Mouse (Mus musculus): ENCODE results near the gene Wdr77.
"Not testable (repeated sequence)": the region's sequence is repeated elsewhere in the genome, so short reads cannot be mapped to it uniquely, and the experiment has no call there.

The Wdr77 gene

GRCm38 (mm10) chr3:105957235-105957634 lies 1.9 kb upstream of the Wdr77 start:
- no peak for DNase-seq

GRCm38 (mm10) chr3:105958204-105958603 lies 965 bp upstream of the Wdr77 start:
- no peak for DNase-seq

- no peak for DNase-seq
Measured at GRCm38 (mm10) chr3:105959585-105959984, 416 bp downstream of the Wdr77 start.

DNA sequence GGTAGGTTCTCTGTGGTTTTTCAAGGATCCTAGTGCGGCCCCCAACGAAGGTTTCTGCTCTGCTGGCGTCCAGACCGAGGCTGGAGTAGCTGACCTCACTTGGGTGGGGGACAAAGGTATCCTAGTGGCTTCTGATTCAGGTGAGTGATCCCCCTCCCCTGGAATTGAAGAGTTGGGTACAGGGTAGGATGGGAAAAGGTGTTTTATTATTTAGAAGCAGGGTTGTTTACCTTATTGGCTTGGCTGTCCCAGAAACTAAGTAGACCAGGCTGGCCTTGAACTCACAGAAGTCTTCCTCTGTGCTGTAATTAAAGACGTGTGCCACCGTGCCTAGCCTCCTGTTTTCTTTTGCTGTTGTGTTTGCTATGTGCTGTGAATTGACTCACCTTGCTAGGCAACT lies 830 bp downstream of the Wdr77 start, which contains the start of gene Atp5f1:
TSS of gene Atp5f1 (minus strand) at position 101 of the 400 bp plus-strand sequence.
- DNase-seq = no peak

GRCm38 (mm10) chr3:105960700-105961099 lies 1.5 kb downstream of the Wdr77 start:
- DNase-seq = peak; percentile 13

DNA sequence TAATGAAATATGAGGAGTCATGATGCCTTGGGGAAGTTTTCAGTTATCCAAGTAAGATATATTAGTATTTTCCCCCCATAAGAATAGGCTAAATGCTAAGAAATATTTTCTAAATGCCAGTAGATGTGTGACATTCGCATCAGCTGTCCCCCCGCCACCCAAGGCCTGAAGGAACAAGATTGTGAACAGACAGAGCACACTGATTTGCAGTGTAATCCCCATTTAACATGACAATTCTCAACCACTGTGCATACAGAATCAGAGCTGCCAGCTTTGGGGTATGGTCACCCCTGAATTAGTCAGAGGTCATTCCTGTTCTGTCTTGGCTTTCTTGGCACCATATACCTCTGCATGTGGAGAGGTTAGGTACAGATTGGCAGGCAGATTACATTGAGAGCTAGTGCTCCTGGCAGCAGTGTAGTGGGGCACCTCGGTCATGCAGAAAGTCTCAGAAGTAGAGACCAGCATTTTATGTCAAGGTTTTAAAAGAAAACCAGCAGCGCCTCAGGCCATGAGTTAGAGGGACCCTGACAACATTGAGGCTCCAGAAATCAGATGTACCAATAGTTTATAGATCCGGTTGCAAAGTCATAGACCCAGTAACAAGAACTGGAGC lies 12.8 kb downstream of the Wdr77 start:
- DNase-seq = no peak

DNA sequence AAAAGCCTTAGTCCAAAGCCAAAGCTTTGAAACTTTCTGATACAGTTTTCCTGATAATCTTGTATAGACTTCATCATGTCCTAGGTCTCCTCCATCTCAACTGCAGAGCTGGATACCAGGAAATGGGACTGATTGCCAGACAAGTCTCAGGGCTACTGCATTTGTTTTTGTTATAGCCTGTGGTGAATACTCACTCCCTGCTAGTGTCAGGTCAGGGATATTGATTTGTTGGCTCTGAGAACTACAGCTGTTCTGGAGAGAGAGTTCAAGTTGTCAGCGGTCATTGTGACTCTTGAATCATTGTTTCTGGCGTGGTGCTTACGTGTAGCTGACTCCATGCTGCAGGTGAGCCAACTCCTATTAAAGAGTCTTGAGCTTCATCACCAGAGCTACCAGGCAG lies 14.2 kb downstream of the Wdr77 start, which contains the start of gene Ovgp1:
TSS of gene Ovgp1 (plus strand) at position 301 of the 400 bp plus-strand sequence.
- DNase-seq = no peak

GRCm38 (mm10) chr3:105974174-105974573 lies 15.0 kb downstream of the Wdr77 start:
- no peak for DNase-seq

- DNase-seq = not testable (repeated sequence)
Measured at GRCm38 (mm10) chr3:105989611-105990010, 30.4 kb downstream of the Wdr77 start.

GRCm38 (mm10) chr3:105991653-105992283 lies 32.6 kb downstream of the Wdr77 start:
- peak; percentile 74 for DNase-seq

- DNase-seq = no peak
Measured at GRCm38 (mm10) chr3:105994730-105995129, 35.6 kb downstream of the Wdr77 start.

- DNase-seq = no peak
Measured at GRCm38 (mm10) chr3:106000707-106001375, 41.7 kb downstream of the Wdr77 start.

- DNase-seq = peak; percentile 81
Measured at GRCm38 (mm10) chr3:106001416-106002370, 42.5 kb downstream of the Wdr77 start.

DNA sequence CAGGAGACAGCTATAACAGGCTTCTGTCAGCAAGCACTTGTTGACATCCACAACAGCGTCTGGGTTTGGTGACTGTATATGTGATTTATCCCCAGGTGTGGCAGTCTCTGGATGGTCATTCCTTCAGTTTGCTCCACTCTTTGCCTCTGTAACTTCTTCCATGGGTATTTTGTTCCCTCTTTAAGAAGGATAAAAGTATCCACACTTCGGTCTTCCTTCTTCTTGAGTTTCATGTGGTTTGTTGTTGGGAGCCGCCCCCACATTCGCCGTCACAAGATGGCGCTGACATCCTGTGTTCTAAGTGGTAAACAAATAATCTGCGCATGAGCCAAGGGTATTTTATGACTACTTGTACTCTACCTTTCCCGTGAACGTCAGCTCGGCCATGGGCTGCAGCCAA lies 44.2 kb downstream of the Wdr77 start:
- DNase-seq = not testable (repeated sequence)

GRCm38 (mm10) chr3:106014546-106014945 lies 55.4 kb downstream of the Wdr77 start, which contains the start of gene Pifo:
TSS of gene Pifo (minus strand) at chr3:106014646.
- no peak for DNase-seq

Data from retina, postnatal 1 day (tissue).